Mouse (Mus musculus): ENCODE data around the gene Klhl26. TPM values are rescaled to one million over a fixed set of nuclear protein-coding genes. Genes with fewer than 3 reads are reported as not detected.

Klhl26 gene
- polyA plus RNA-seq, 1 experiment from 2014 or later = 9.2 TPM

DNA sequence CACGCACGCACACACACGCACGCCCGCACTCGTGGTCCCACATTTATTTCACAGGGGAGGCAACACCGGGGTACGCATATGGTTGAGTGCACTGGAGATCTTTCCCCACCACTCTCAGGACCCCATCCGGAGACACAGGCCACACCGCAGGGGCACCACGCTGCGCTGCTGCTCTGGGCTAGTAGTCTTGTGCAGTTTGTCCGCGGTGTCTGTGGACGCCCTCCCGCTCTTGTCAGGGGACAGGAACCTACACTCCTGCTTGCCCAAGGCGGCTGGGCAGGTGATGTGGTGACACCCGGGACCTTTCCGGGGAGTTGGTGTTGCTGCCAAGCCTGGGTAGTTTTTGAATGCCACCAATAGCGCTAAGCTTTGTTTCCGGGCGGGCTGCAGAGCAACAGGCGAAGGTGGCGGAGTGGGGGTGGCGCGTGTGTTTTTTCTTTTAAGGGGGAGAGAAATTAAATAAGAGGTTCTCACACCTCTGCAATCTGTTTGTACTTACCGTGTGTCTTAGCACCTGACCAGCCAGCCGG lies 17.7 kb upstream of the Klhl26 start:
- no peaks in the 10 kb centered on the region for H3K9me3 ChIP-seq (replicated peaks; ENCODE audit: control insufficient read depth, low read length)
- 1% methylated on average over 28 of the region's 28 CpGs for WGBS (ENCODE audit: insufficient replicate concordance)
- no peak overlapping the region for H3K27ac ChIP-seq (ENCODE audit: low read depth, low read length)
- H3K9ac ChIP-seq (ENCODE audit: low read depth, low read length) = no peak overlapping the region
- peaks cover 96% of the 10 kb centered on the region for H3K27me3 ChIP-seq (ENCODE audit: control insufficient read depth, insufficient read depth, low read length)
- ATAC-seq (replicated peaks; ENCODE audit: insufficient number of reproducible peaks, low FRiP score, low TSS enrichment) = no peak
- 0 out of 2 replicates have a peak overlapping the region, but pooled peaks have one; percentile 8 for H3K4me3 ChIP-seq (ENCODE audit: low read depth, low read length)
- peaks cover 33% of the 10 kb centered on the region for H3K4me1 ChIP-seq (ENCODE audit: control insufficient read depth, insufficient read depth, low read length)
- H3K36me3 ChIP-seq (ENCODE audit: control insufficient read depth, insufficient read depth, low read length) = no peaks in the 10 kb centered on the region
- H3K4me2 ChIP-seq = no peak overlapping the region; the same call in 1 of the 2 replicates

DNA sequence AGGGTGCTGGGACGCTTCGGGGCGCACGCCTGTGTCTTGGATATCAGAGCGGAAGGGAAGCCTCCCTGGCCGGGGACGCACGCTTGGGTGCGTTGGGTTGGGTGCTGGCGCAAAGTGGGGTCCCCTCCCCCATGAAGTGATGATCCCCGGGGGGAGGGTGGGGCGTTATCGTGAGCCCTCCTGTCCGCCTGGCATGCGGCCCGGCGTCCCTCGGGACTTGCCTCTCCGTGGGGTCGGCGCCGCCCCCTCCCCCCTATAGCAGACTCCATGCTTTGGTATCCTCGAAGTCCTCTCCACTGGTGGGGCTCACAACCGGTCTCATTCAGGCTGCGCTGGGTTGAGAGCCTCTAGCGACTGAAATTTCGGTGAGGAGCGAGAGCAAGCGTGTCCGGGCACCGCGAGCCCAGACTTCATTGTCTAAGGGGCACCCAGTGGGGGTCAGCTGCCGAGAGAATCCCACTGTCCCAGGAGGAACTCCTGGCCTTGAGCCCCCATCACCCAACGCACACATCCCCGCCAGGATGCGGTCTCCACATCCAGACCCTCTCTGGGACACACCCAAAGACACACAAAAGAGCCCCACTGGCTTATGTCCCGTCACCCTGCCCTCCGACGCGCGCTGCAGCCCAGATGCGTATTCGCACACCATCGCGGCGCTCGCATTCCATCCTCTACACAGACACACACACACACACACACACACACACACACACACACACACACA lies 17.1 kb upstream of the Klhl26 start:
- Histone ChIP-seq H3K4me1 (ENCODE audit: control insufficient read depth, insufficient read depth, low read length) (peaks cover 39% of the 10 kb centered on the region), H3K9ac (ENCODE audit: low read depth, low read length) (peak overlapping the region; percentile 28; the same call in 1 of the 2 replicates), H3K27ac (ENCODE audit: low read depth, low read length) (no peak overlapping the region), H3K27me3 (ENCODE audit: control insufficient read depth, insufficient read depth, low read length) (peaks cover 96% of the 10 kb centered on the region), H3K4me2 (peak overlapping the region; percentile 74), H3K4me3 (ENCODE audit: low read depth, low read length) (peak overlapping the region; percentile 49), H3K9me3 (replicated peaks; ENCODE audit: control insufficient read depth, low read length) (no peaks in the 10 kb centered on the region), H3K36me3 (ENCODE audit: control insufficient read depth, insufficient read depth, low read length) (no peaks in the 10 kb centered on the region)
- no peak; the same call in 1 of the 2 replicates for ATAC-seq (replicated peaks; ENCODE audit: insufficient number of reproducible peaks, low FRiP score, low TSS enrichment)
- WGBS (ENCODE audit: insufficient replicate concordance) = 3% methylated on average over 46 of the region's 47 CpGs

DNA sequence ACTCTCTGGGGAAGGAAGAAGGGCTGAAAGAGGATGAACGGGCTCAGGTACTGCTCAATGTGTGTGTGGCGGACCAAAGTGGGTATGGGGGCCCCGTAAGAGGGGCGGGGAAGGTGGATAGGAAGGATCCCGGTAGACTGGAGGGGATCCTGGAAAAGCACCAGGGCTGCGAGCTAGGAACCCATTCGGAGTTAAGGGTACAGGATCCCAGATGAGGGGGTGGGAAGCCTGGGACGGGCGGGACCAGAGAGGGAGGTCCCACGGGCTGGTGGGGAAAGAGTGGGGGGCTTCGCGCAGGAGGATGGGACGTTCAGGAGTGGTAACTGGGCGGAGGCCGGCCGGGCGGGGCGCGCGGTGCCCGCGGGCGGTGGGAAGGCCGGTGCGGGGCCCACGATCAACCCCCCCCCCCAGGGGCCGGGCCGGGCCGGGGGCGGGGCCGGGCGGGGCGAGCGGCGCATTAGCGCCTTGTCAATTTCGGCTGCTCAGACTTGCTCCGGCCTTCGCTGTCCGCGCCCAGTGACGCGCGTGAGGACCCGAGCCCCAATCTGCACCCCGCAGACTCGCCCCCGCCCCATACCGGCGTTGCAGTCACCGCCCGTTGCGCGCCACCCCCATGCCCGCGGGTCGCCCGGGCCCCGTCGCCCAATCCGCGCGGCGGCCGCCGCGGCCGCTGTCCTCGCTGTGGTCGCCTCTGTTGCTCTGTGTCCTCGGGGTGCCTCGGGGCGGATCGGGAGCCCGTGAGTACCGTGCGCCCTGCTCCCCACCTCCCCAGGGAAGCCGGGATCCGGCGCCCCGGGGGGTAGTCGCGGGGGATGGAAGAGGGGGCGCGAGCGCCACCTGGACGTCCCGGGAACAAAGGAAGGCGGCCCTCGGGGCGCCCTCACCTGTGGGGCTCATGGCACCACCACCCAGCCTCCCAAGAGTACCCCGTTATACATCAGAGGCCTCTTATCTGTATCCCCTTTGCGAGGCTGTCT lies 16.2 kb upstream of the Klhl26 start, which contains the start of gene Crlf1:
TSS of gene Crlf1 (plus strand) at position 495 of the 977 bp plus-strand sequence.
- Histone ChIP-seq H3K4me1 (ENCODE audit: control insufficient read depth, insufficient read depth, low read length) (peaks cover 48% of the 10 kb centered on the region), H3K36me3 (ENCODE audit: control insufficient read depth, insufficient read depth, low read length) (no peaks in the 10 kb centered on the region), H3K27me3 (ENCODE audit: control insufficient read depth, insufficient read depth, low read length) (peaks cover 96% of the 10 kb centered on the region), H3K4me2 (peak within 1 kb of the TSS; percentile 74), H3K9me3 (replicated peaks; ENCODE audit: control insufficient read depth, low read length) (no peaks in the 10 kb centered on the region), H3K9ac (ENCODE audit: low read depth, low read length) (peak within 1 kb of the TSS; percentile 28; the same call in 1 of the 2 replicates), H3K4me3 (ENCODE audit: low read depth, low read length) (peak within 1 kb of the TSS; percentile 49), H3K27ac (ENCODE audit: low read depth, low read length) (no peak within 1 kb of the TSS)
- under 1% methylated on average over 57 of the region's 93 CpGs for WGBS (ENCODE audit: insufficient replicate concordance)
- no peak for ATAC-seq (replicated peaks; ENCODE audit: insufficient number of reproducible peaks, low FRiP score, low TSS enrichment)

DNA sequence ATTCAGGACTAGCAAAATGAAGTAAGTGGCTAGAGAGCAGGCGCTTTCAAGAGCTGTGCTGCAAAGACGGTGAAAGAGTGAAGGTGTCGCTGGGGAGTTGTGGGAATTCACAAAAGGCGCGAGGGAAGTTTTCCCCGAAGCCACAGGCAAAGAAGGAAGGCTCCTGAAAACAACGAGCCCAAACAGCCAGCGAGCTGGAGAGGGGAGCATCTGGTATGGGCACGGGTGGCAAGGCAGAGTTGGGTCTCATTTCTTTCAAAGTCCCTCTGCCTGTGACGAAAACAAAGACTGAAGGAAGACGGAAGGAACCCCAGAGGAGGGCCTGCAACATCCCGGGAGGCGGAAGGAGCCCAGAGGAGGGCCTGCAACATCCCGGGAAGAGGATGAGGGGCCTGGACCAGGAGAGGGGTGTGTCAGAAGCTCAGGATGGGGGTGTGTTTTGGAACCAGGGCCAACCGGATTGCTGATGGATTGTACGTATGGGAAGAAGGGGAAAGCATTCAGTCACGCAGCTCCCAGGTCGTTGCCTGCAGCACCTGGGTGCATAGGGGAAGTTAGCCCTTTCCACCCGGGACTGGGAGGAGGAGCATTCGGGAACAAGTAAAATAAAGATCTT lies 14.2 kb upstream of the Klhl26 start:
- Histone ChIP-seq H3K4me3 (ENCODE audit: low read depth, low read length) (no peak overlapping the region), H3K4me2 (peak overlapping the region; percentile 8; the same call in 1 of the 2 replicates), H3K36me3 (ENCODE audit: control insufficient read depth, insufficient read depth, low read length) (no peaks in the 10 kb centered on the region), H3K27me3 (ENCODE audit: control insufficient read depth, insufficient read depth, low read length) (peaks cover 98% of the 10 kb centered on the region), H3K27ac (ENCODE audit: low read depth, low read length) (no peak overlapping the region), H3K4me1 (ENCODE audit: control insufficient read depth, insufficient read depth, low read length) (peaks cover 53% of the 10 kb centered on the region), H3K9ac (ENCODE audit: low read depth, low read length) (no peak overlapping the region), H3K9me3 (replicated peaks; ENCODE audit: control insufficient read depth, low read length) (no peaks in the 10 kb centered on the region)
- no peak for ATAC-seq (replicated peaks; ENCODE audit: insufficient number of reproducible peaks, low FRiP score, low TSS enrichment)
- 4% methylated on average over 20 of the region's 20 CpGs for WGBS (ENCODE audit: insufficient replicate concordance)

DNA sequence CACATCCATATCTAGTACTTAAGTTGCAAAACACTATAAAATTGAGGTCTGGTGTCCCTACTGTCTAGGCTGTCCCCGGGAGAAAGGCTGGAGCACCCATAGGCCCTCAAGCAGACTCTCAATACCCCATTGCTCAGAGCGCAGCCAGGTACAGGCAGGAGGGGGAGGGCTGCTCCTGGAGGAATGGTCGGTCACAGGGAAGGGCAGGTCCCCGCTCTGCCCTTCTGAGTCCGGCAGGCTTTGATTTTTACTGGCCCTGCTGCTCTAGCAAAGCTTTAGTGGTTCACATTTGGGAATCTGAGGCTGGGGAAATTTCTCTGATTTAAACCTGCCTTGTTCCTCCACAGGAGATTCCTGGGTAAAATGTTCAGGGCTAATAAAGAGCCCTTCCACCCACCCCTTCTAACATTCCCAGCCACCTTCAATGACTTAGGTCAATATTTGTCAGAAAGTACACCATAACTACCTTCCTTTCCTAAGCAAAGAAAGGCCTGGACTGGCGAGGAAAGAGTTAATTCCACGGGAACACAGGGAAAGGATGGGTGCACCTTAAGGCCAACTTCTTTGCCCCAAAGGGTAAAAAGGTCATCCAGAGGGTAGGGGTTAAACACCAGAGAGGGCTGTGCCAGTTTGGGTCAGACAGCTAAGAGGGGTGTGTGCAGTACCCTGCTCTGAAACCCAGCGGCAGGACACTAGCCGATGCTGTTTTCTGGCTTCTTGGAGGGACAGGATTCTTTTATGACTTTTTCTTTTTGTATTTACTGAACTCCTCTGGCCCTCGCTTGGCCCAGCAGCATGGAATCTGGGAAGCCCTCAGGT lies 13.5 kb upstream of the Klhl26 start:
- H3K27ac ChIP-seq (ENCODE audit: low read depth, low read length) = no peak overlapping the region

DNA sequence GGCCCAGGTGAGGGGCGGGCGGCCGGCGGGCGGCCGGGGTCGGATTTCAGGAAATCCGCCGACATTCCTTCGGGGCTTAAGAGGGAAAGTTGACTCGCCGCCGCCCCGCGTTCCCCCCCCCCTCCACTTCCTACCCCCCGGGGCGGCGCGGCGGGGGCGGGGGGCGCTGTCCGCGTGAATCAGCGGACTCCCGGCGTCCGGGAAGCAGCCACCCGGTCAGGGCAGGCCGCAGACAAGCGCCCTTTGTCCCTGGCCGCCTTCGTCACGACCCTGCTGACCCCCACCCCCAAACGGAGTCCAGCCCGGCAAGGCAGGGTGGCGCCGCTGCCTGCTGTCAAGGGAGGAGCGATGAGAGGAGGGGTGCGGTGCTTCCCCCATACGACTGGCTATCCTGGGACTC lies 12.8 kb upstream of the Klhl26 start:
- H3K4me2 ChIP-seq = peak overlapping the region; percentile 70
- under 1% methylated on average over 26 of the region's 41 CpGs for WGBS (ENCODE audit: insufficient replicate concordance)
- H3K4me1 ChIP-seq (ENCODE audit: control insufficient read depth, insufficient read depth, low read length) = peaks cover 47% of the 10 kb centered on the region
- H3K27me3 ChIP-seq (ENCODE audit: control insufficient read depth, insufficient read depth, low read length) = peaks cover 98% of the 10 kb centered on the region
- no peak for ATAC-seq (replicated peaks; ENCODE audit: insufficient number of reproducible peaks, low FRiP score, low TSS enrichment)
- H3K4me3 ChIP-seq (ENCODE audit: low read depth, low read length) = peak overlapping the region; percentile 46
- peak overlapping the region; percentile 46; the same call in 1 of the 2 replicates for H3K9ac ChIP-seq (ENCODE audit: low read depth, low read length)
- no peak overlapping the region for H3K27ac ChIP-seq (ENCODE audit: low read depth, low read length)
- no peaks in the 10 kb centered on the region for H3K36me3 ChIP-seq (ENCODE audit: control insufficient read depth, insufficient read depth, low read length)
- no peaks in the 10 kb centered on the region for H3K9me3 ChIP-seq (replicated peaks; ENCODE audit: control insufficient read depth, low read length)

More for the DNA sequence above, 13.5 kb upstream of the Klhl26 start:
- H3K4me3 ChIP-seq (ENCODE audit: low read depth, low read length) = no peak overlapping the region; the same call in 1 of the 2 replicates
- no peak overlapping the region for H3K9ac ChIP-seq (ENCODE audit: low read depth, low read length)
- no peaks in the 10 kb centered on the region for H3K9me3 ChIP-seq (replicated peaks; ENCODE audit: control insufficient read depth, low read length)
- H3K27me3 ChIP-seq (ENCODE audit: control insufficient read depth, insufficient read depth, low read length) = peaks cover 98% of the 10 kb centered on the region
- H3K4me2 ChIP-seq = peak overlapping the region; percentile 70
- WGBS (ENCODE audit: insufficient replicate concordance) = 15% methylated on average over 10 of the region's 10 CpGs
- H3K4me1 ChIP-seq (ENCODE audit: control insufficient read depth, insufficient read depth, low read length) = peaks cover 48% of the 10 kb centered on the region
- H3K36me3 ChIP-seq (ENCODE audit: control insufficient read depth, insufficient read depth, low read length) = no peaks in the 10 kb centered on the region
- ATAC-seq (replicated peaks; ENCODE audit: insufficient number of reproducible peaks, low FRiP score, low TSS enrichment) = no peak

DNA sequence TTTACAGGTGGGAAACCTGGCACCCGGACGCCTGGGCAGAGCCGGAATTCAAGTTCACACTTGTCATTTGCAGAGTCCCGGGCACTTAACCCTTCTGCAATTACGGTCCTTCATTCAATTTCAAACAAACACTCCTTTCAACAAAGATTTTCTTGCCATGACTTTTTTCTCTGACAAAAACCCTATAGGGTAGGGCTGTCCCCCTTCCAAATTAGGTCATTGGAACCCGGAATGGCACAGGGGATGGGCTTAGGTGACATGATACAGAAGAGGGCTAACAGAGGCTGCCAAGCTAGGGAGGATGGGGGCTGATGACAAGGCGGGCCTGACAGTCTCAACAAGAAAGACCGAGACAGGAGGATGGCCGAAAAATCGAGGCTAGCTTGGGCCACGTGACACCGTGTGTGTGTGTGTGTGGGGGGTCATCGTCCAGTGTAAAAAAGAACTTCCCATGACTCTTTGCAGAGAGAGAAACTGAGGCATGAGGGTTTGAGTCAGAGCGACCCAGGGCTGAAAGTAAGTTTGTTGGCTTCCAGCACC lies 12.2 kb upstream of the Klhl26 start:
- WGBS (ENCODE audit: insufficient replicate concordance) = 2% methylated on average over 14 of the region's 14 CpGs
- H3K9ac ChIP-seq (ENCODE audit: low read depth, low read length) = peak overlapping the region; percentile 46; the same call in 1 of the 2 replicates
- peaks cover 44% of the 10 kb centered on the region for H3K4me1 ChIP-seq (ENCODE audit: control insufficient read depth, insufficient read depth, low read length)
- peaks cover 98% of the 10 kb centered on the region for H3K27me3 ChIP-seq (ENCODE audit: control insufficient read depth, insufficient read depth, low read length)
- H3K9me3 ChIP-seq (replicated peaks; ENCODE audit: control insufficient read depth, low read length) = no peaks in the 10 kb centered on the region
- ATAC-seq (replicated peaks; ENCODE audit: insufficient number of reproducible peaks, low FRiP score, low TSS enrichment) = no peak
- peak overlapping the region; percentile 70 for H3K4me2 ChIP-seq
- H3K27ac ChIP-seq (ENCODE audit: low read depth, low read length) = no peak overlapping the region
- peak overlapping the region; percentile 46 for H3K4me3 ChIP-seq (ENCODE audit: low read depth, low read length)
- no peaks in the 10 kb centered on the region for H3K36me3 ChIP-seq (ENCODE audit: control insufficient read depth, insufficient read depth, low read length)

Measured in heart, embryonic 11.5 days (tissue).